Mouse (Mus musculus) limb, embryonic 14.5 days (tissue): Measurements from ENCODE around the gene Aip. TPM values are rescaled to one million over a fixed set of nuclear protein-coding genes. Genes with fewer than 3 reads are reported as not detected.
"Not testable (repeated sequence)": the region's sequence is repeated elsewhere in the genome, so short reads cannot be mapped to it uniquely, and the experiment has no call there.

ENCODE experiments used
- ATAC-seq: fragments of 200-750 bp; cut with Nextera tagmentation; 2 replicates; pipeline ENCODE4 v1.8.0; 2017; ENCODE audit warnings: low read depth, moderate number of reproducible peaks, moderate TSS enrichment; ENCODE audit not compliant: low FRiP score
- DNase-seq: peaks from one replicate; pipeline ENCODE4 v3.0.0-alpha.2; 2015; ENCODE audit warnings: low spot score
- H3K27ac ChIP-seq: fragments of 300-500 bp; sonication (generic); replicated peaks from 2 replicates; pipeline ENCODE4 v1.5.1; 2014; ENCODE audit warnings: low read depth, mild to moderate bottlenecking, low read length, moderate library complexity, mixed read lengths
- H3K27me3 ChIP-seq: fragments of 300-500 bp; sonication (generic); 2 replicates; pipeline ENCODE4 v1.6.1; 2014; ENCODE audit warnings: low read length, mixed read lengths; ENCODE audit not compliant: control insufficient read depth, insufficient read depth
- H3K36me3 ChIP-seq: fragments of 300-500 bp; sonication (generic); 2 replicates; pipeline ENCODE4 v1.6.1; 2014; ENCODE audit warnings: mild to moderate bottlenecking, low read length, moderate library complexity, mixed read lengths; ENCODE audit not compliant: control insufficient read depth, insufficient read depth
- H3K4me1 ChIP-seq: fragments of 300-500 bp; sonication (generic); 2 replicates; pipeline ENCODE4 v1.6.1; 2014; ENCODE audit warnings: antibody characterized with exemption, low read length, mixed read lengths; ENCODE audit not compliant: control insufficient read depth, insufficient read depth
- H3K4me2 ChIP-seq: fragments of 300-500 bp; sonication (generic); replicated peaks from 2 replicates; pipeline ENCODE4 v1.6.1; 2014; ENCODE audit warnings: low read depth, mild to moderate bottlenecking, low read length, moderate library complexity; ENCODE audit not compliant: severe bottlenecking
- H3K4me3 ChIP-seq: fragments of 300-500 bp; sonication (generic); replicated peaks from 2 replicates; pipeline ENCODE4 v1.5.1; 2014; ENCODE audit warnings: low read length
- H3K9ac ChIP-seq: fragments of 300-500 bp; sonication (generic); 2 replicates; pipeline ENCODE4 v1.6.1; 2014; ENCODE audit warnings: mild to moderate bottlenecking, low read depth, low read length, moderate library complexity; ENCODE audit not compliant: severe bottlenecking
- H3K9me3 ChIP-seq: fragments of 300-500 bp; sonication (generic); 2 replicates; pipeline ENCODE4 v1.6.1; 2016; ENCODE audit warnings: low read length; ENCODE audit not compliant: control insufficient read depth
- POLR2A ChIP-seq: fragments of 200-500 bp; IDR thresholded peaks from 2 replicates; pipeline ENCODE4 v1.8.0; 2012; ENCODE audit warnings: inconsistent platforms, mild to moderate bottlenecking, moderate library complexity, borderline replicate concordance; ENCODE audit not compliant: insufficient read depth, insufficient read length; ENCODE audit errors: extremely low read depth
- WGBS: fragments of 180-500 bp; shearing (Covaris S2); extraction: QIAGEN DNeasy Blood & Tissue Kit; methylation state at CpG from one replicate; pipeline ENCODE4 v1.1.7; 2014; 5-methylcytosine and 5-hydroxymethylcytosine counted together
- polyA plus RNA-seq, 2 experiments: library from polyadenylated mRNA; depleted of rRNA in 1 of 2; stranded (reverse) in 1 of 2; unstranded in 1 of 2; fragments of >200 nt; fragmentation: Nextera tagmentation in 1 of 2; extraction: Ambion mirVana in 1 of 2; gene quantifications; 2 replicates each; pipeline versions ENCODE4 v1.2.1 to v1.2.3; 2012 to 2014

Gene Aip
- polyA plus RNA-seq, 2 experiments: 86.4 to 119 TPM

DNA sequence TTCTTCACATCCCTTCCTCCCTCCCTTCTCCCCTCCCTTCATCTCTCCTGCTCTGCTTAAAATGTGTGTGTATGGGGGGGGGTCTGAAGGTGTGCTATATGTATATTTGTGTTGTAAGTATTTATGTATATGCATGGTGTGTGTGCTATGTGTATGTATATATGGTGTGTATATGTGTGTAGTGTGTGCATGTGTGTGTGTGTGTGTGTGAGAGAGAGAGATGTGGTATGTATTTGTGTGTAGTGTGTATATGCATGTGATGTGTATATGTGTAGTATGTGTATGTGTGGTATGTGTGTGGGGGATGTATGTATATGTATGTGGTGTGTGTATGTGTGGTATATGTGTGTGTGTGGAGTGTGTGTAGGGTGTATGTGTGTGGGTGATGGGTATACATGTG, 58.8 kb downstream of the Aip start:
- no peak overlapping the region for H3K9ac ChIP-seq
- no peak for ATAC-seq

DNA sequence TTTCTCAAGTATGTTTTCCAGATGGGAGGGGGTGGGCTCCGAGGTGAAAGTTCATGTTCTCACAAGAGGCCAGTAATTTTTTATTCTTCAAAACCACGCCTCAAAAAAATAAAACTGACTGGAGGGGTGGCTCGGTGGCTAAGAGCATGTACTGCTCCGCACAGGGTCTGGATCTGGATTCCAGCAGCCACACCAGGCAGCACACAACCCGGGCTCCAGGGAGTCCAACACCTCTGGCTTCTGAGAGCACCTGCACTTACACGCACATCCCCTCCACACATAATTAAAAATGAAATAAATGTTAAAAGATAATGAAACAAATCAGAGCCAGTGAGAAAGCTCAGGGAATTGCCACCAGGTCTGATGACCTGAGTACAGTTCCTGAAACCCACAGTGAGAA, 59.4 kb downstream of the Aip start:
- TF ChIP-seq POLR2A: no peak
- H3K9me3 ChIP-seq: no peaks in the 10 kb centered on the region
- H3K4me2 ChIP-seq: no peak overlapping the region
- no peaks in the 10 kb centered on the region for H3K4me1 ChIP-seq
- no peak for ATAC-seq
- WGBS: 57% methylated on average over 6 of the region's 6 CpGs
- no peaks in the 10 kb centered on the region for H3K36me3 ChIP-seq
- H3K4me3 ChIP-seq: no peak overlapping the region
- H3K9ac ChIP-seq: no peak overlapping the region
- no peak for DNase-seq
- H3K27me3 ChIP-seq: no peaks in the 10 kb centered on the region
- H3K27ac ChIP-seq: no peak overlapping the region

More for the DNA sequence above, 58.8 kb downstream of the Aip start:
- Histone ChIP-seq H3K27me3 (no peaks in the 10 kb centered on the region), H3K4me1 (no peaks in the 10 kb centered on the region), H3K4me3 (no peak overlapping the region), H3K36me3 (no peaks in the 10 kb centered on the region), H3K9me3 (no peaks in the 10 kb centered on the region), H3K27ac (no peak overlapping the region), H3K4me2 (no peak overlapping the region)
- no peak for DNase-seq
- no peak for TF ChIP-seq POLR2A

DNA sequence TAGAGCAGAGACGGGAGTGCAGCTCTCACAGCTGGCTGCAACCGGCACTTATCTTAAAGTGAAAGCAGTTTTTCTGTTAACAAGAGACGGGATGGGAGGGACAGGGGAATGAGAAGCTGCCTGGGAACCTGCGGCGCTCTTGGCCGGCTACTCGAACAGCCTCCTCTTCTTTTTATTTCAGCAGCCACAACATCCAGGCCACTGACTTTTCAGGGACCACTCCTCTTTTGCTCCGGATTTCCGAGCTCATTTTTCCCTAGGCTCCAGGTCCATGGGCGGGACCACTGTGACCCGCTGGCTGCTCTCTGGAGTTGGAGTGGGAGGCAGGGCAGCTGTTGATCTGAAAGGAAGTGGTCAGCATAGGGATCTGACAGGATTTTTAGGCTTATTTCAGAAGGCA, 61.2 kb downstream of the Aip start:
- 16% methylated on average over 3 of the region's 11 CpGs for WGBS
- H3K4me2 ChIP-seq, H3K9me3 ChIP-seq, H3K36me3 ChIP-seq, ATAC-seq, H3K4me1 ChIP-seq, H3K4me3 ChIP-seq, H3K27ac ChIP-seq, H3K27me3 ChIP-seq, H3K9ac ChIP-seq, DNase-seq: not testable (repeated sequence)

Other genes with a start within 250 kb of the Aip start
Only the 30 nearest of the 33 such genes appear.
- 33.3 and 40.7 TPM in 2 replicates for gene Unc93b1, start 190.7 kb downstream of the Aip start, polyA plus RNA-seq (2012; rRNA removed)
- 21.9 and 23.3 TPM in 2 replicates for gene Unc93b1, start 190.7 kb downstream of the Aip start, polyA plus RNA-seq (2014; fragmentation: Nextera tagmentation; extraction: Ambion mirVana)
- 0.32 and 0.52 TPM in 2 replicates for gene Aldh3b3, start 167.2 kb downstream of the Aip start, polyA plus RNA-seq (2012; rRNA removed)
- 0.33 and 0.39 TPM in 2 replicates for gene Aldh3b3, start 167.2 kb downstream of the Aip start, polyA plus RNA-seq (2014; fragmentation: Nextera tagmentation; extraction: Ambion mirVana)
- gene Aldh3b2, start 153.5 kb downstream of the Aip start, polyA plus RNA-seq (2012; rRNA removed): 10.7 and 14.5 TPM in 2 replicates
- gene Aldh3b2, start 153.5 kb downstream of the Aip start, polyA plus RNA-seq (2014; fragmentation: Nextera tagmentation; extraction: Ambion mirVana): 28.1 and 30.3 TPM in 2 replicates
- 9.4 and 12.8 TPM in 2 replicates for gene Acy3, start 139.3 kb downstream of the Aip start, polyA plus RNA-seq (2012; rRNA removed)
- 6.7 and 9.2 TPM in 2 replicates for gene Acy3, start 139.3 kb downstream of the Aip start, polyA plus RNA-seq (2014; fragmentation: Nextera tagmentation; extraction: Ambion mirVana)
- 0.08 and 0.12 TPM in 2 replicates for gene Tbx10, start 133.1 kb downstream of the Aip start, polyA plus RNA-seq (2012; rRNA removed)
- gene Tbx10, start 133.1 kb downstream of the Aip start, polyA plus RNA-seq (2014; fragmentation: Nextera tagmentation; extraction: Ambion mirVana): 0.28 TPM in 1 of 2 replicates, not detected in the other
- 18.3 and 21.0 TPM in 2 replicates for gene Nudt8, start 125.3 kb downstream of the Aip start, polyA plus RNA-seq (2012; rRNA removed)
- 35.8 and 38.9 TPM in 2 replicates for gene Nudt8, start 125.3 kb downstream of the Aip start, polyA plus RNA-seq (2014; fragmentation: Nextera tagmentation; extraction: Ambion mirVana)
- 7.0 and 8.0 TPM in 2 replicates for gene Gm49405, start 125.2 kb downstream of the Aip start, polyA plus RNA-seq (2012; rRNA removed)
- gene Gm49405, start 125.2 kb downstream of the Aip start, polyA plus RNA-seq (2014; fragmentation: Nextera tagmentation; extraction: Ambion mirVana): 2.3 and 3.3 TPM in 2 replicates
- gene Doc2g, start 122.5 kb downstream of the Aip start, polyA plus RNA-seq (2012; rRNA removed): 19.6 and 22.4 TPM in 2 replicates
- 3.4 and 3.9 TPM in 2 replicates for gene Doc2g, start 122.5 kb downstream of the Aip start, polyA plus RNA-seq (2014; fragmentation: Nextera tagmentation; extraction: Ambion mirVana)
- 141 and 157 TPM in 2 replicates for gene Ndufv1, start 113.1 kb downstream of the Aip start, polyA plus RNA-seq (2012; rRNA removed)
- 193 and 194 TPM in 2 replicates for gene Ndufv1, start 113.1 kb downstream of the Aip start, polyA plus RNA-seq (2014; fragmentation: Nextera tagmentation; extraction: Ambion mirVana)
- 291 and 325 TPM in 2 replicates for gene Gstp1, start 87.9 kb downstream of the Aip start, polyA plus RNA-seq (2012; rRNA removed)
- 508 and 540 TPM in 2 replicates for gene Gstp1, start 87.9 kb downstream of the Aip start, polyA plus RNA-seq (2014; fragmentation: Nextera tagmentation; extraction: Ambion mirVana)
- gene Gstp2, start 79.8 kb downstream of the Aip start, polyA plus RNA-seq (2012; rRNA removed): 10.7 and 10.8 TPM in 2 replicates
- gene Gstp2, start 79.8 kb downstream of the Aip start, polyA plus RNA-seq (2014; fragmentation: Nextera tagmentation; extraction: Ambion mirVana): 0.87 and 1.7 TPM in 2 replicates
- 0.63 and 0.69 TPM in 2 replicates for gene Gstp3, start 66.3 kb downstream of the Aip start, polyA plus RNA-seq (2012; rRNA removed)
- gene Gstp3, start 66.3 kb downstream of the Aip start, polyA plus RNA-seq (2014; fragmentation: Nextera tagmentation; extraction: Ambion mirVana): 0.41 and 0.47 TPM in 2 replicates
- gene Cabp2, start 44.3 kb downstream of the Aip start, polyA plus RNA-seq (2012; rRNA removed): not detected in 2 replicates
- gene Cabp2, start 44.3 kb downstream of the Aip start, polyA plus RNA-seq (2014; fragmentation: Nextera tagmentation; extraction: Ambion mirVana): not detected in 2 replicates
- gene Cdk2ap2, start 28.7 kb downstream of the Aip start, polyA plus RNA-seq (2012; rRNA removed): 45.2 and 52.1 TPM in 2 replicates
- 67.0 and 67.6 TPM in 2 replicates for gene Cdk2ap2, start 28.7 kb downstream of the Aip start, polyA plus RNA-seq (2014; fragmentation: Nextera tagmentation; extraction: Ambion mirVana)
- gene Pitpnm1, start 25.9 kb downstream of the Aip start, polyA plus RNA-seq (2012; rRNA removed): 16.2 and 20.8 TPM in 2 replicates
- gene Pitpnm1, start 25.9 kb downstream of the Aip start, polyA plus RNA-seq (2014; fragmentation: Nextera tagmentation; extraction: Ambion mirVana): 4.5 and 6.7 TPM in 2 replicates
- gene Gpr152, start 13.9 kb upstream of the Aip start, polyA plus RNA-seq (2012; rRNA removed): 0.01 and 0.05 TPM in 2 replicates
- gene Gpr152, start 13.9 kb upstream of the Aip start, polyA plus RNA-seq (2014; fragmentation: Nextera tagmentation; extraction: Ambion mirVana): not detected in 2 replicates
- gene Cabp4, start 18.2 kb upstream of the Aip start, polyA plus RNA-seq (2012; rRNA removed): 0.05 and 0.06 TPM in 2 replicates
- 0.10 TPM in 2 replicates for gene Cabp4, start 18.2 kb upstream of the Aip start, polyA plus RNA-seq (2014; fragmentation: Nextera tagmentation; extraction: Ambion mirVana)
- 229 and 261 TPM in 2 replicates for gene Coro1b, start 22.8 kb upstream of the Aip start, polyA plus RNA-seq (2012; rRNA removed)
- 148 and 153 TPM in 2 replicates for gene Coro1b, start 22.8 kb upstream of the Aip start, polyA plus RNA-seq (2014; fragmentation: Nextera tagmentation; extraction: Ambion mirVana)
- 7.0 and 8.9 TPM in 2 replicates for gene Ptprcap, start 27.7 kb upstream of the Aip start, polyA plus RNA-seq (2012; rRNA removed)
- gene Ptprcap, start 27.7 kb upstream of the Aip start, polyA plus RNA-seq (2014; fragmentation: Nextera tagmentation; extraction: Ambion mirVana): 7.8 and 8.9 TPM in 2 replicates
- 76.4 and 85.1 TPM in 2 replicates for gene Rps6kb2, start 37.5 kb upstream of the Aip start, polyA plus RNA-seq (2012; rRNA removed)
- gene Rps6kb2, start 37.5 kb upstream of the Aip start, polyA plus RNA-seq (2014; fragmentation: Nextera tagmentation; extraction: Ambion mirVana): 43.0 and 47.2 TPM in 2 replicates
- 2.6 and 5.6 TPM in 2 replicates for gene Carns1, start 49.6 kb upstream of the Aip start, polyA plus RNA-seq (2012; rRNA removed)
- gene Carns1, start 49.6 kb upstream of the Aip start, polyA plus RNA-seq (2014; fragmentation: Nextera tagmentation; extraction: Ambion mirVana): 1.4 and 1.8 TPM in 2 replicates
- gene Tbc1d10c, start 65.4 kb upstream of the Aip start, polyA plus RNA-seq (2012; rRNA removed): 4.5 and 5.8 TPM in 2 replicates
- gene Tbc1d10c, start 65.4 kb upstream of the Aip start, polyA plus RNA-seq (2014; fragmentation: Nextera tagmentation; extraction: Ambion mirVana): 3.5 and 3.9 TPM in 2 replicates
- gene Ppp1ca, start 66.2 kb upstream of the Aip start, polyA plus RNA-seq (2012; rRNA removed): 490 and 517 TPM in 2 replicates
- gene Ppp1ca, start 66.2 kb upstream of the Aip start, polyA plus RNA-seq (2014; fragmentation: Nextera tagmentation; extraction: Ambion mirVana): 794 and 821 TPM in 2 replicates
- gene Rad9a, start 75.8 kb upstream of the Aip start, polyA plus RNA-seq (2012; rRNA removed): 57.5 and 75.5 TPM in 2 replicates
- gene Rad9a, start 75.8 kb upstream of the Aip start, polyA plus RNA-seq (2014; fragmentation: Nextera tagmentation; extraction: Ambion mirVana): 33.3 and 38.0 TPM in 2 replicates
- 42.8 and 61.2 TPM in 2 replicates for gene Clcf1, start 88.4 kb upstream of the Aip start, polyA plus RNA-seq (2012; rRNA removed)
- gene Clcf1, start 88.4 kb upstream of the Aip start, polyA plus RNA-seq (2014; fragmentation: Nextera tagmentation; extraction: Ambion mirVana): 7.7 and 8.7 TPM in 2 replicates
- gene AC109138.7, start 88.5 kb upstream of the Aip start, polyA plus RNA-seq (2012; rRNA removed): 0.83 and 1.0 TPM in 2 replicates
- gene AC109138.7, start 88.5 kb upstream of the Aip start, polyA plus RNA-seq (2014; fragmentation: Nextera tagmentation; extraction: Ambion mirVana): not detected in 2 replicates
- 48.0 and 50.7 TPM in 2 replicates for gene Pold4, start 106.0 kb upstream of the Aip start, polyA plus RNA-seq (2012; rRNA removed)
- 26.5 and 28.4 TPM in 2 replicates for gene Pold4, start 106.0 kb upstream of the Aip start, polyA plus RNA-seq (2014; fragmentation: Nextera tagmentation; extraction: Ambion mirVana)
- 57.5 and 65.5 TPM in 2 replicates for gene Ssh3, start 143.3 kb upstream of the Aip start, polyA plus RNA-seq (2012; rRNA removed)
- 21.2 and 22.3 TPM in 2 replicates for gene Ssh3, start 143.3 kb upstream of the Aip start, polyA plus RNA-seq (2014; fragmentation: Nextera tagmentation; extraction: Ambion mirVana)
- 25.2 and 33.2 TPM in 2 replicates for gene Ankrd13d, start 157.3 kb upstream of the Aip start, polyA plus RNA-seq (2012; rRNA removed)
- 10.2 and 11.5 TPM in 2 replicates for gene Ankrd13d, start 157.3 kb upstream of the Aip start, polyA plus RNA-seq (2014; fragmentation: Nextera tagmentation; extraction: Ambion mirVana)
- gene Grk2, start 180.4 kb upstream of the Aip start, polyA plus RNA-seq (2012; rRNA removed): 83.6 and 92.1 TPM in 2 replicates
- gene Grk2, start 180.4 kb upstream of the Aip start, polyA plus RNA-seq (2014; fragmentation: Nextera tagmentation; extraction: Ambion mirVana): 22.3 and 22.9 TPM in 2 replicates